Mouse (Mus musculus): ENCODE data around the gene Atg7. TPM values are rescaled to one million over a fixed set of nuclear protein-coding genes. Genes with fewer than 3 reads are reported as not detected.

Gene Atg7
- total RNA-seq, 1 experiment from 2014 or later: 33.2 TPM

DNA sequence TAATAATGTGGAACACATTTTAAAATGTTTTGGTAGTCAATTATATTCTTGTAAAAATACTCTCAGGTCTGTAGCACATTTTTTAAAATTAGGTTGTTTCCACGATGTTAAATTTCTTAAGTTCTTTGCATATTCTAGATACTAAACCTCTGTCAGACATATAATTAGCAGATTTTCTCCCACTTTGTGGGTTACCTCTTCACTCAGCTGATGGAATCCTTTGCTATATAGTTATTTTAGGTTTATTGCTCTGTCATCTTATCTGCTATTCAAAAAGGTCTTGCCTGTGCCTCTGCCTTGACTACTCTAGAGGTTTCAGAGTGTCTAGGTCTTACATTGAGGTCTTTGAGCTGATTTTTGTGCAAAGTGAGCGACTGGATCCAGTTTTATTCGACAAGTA, 106.0 kb downstream of the Atg7 start:
- no peak for ATAC-seq (replicated peaks in 1 of 2; ENCODE audit: insufficient read depth in 1 of 2, low FRiP score in 2 of 2, low TSS enrichment in 1 of 2, low read depth in 1 of 2, poor library complexity in 2 of 2, severe bottlenecking in 2 of 2)

DNA sequence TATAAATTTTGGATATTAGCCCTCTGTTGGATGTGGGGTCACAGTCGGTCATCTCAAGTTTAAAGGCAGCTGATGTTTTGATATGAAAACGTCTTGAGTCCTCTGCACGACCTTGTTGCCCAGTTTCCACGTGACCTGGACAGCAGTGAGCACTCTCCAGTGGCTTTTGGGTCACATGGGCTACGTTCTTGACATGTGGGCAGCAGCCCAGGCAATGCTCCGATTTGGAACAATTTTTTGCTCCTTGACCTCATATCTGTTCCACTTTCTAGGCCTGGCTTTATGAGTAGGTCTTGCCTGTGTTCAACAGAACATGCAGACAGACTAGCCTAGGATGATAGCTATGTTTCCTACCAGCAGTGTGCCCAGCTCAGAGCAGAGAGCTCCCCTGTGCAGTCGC, 115.9 kb downstream of the Atg7 start:
- no peak for ATAC-seq (replicated peaks in 1 of 2; ENCODE audit: insufficient read depth in 1 of 2, low FRiP score in 2 of 2, low TSS enrichment in 1 of 2, low read depth in 1 of 2, poor library complexity in 2 of 2, severe bottlenecking in 2 of 2)

- no peak for ATAC-seq (replicated peaks in 1 of 2; ENCODE audit: insufficient read depth in 1 of 2, low FRiP score in 2 of 2, low TSS enrichment in 1 of 2, low read depth in 1 of 2, poor library complexity in 2 of 2, severe bottlenecking in 2 of 2)
These were observed 123.4 kb downstream of the Atg7 start for GRCm38 (mm10) chr6:114766314-114766713.

DNA sequence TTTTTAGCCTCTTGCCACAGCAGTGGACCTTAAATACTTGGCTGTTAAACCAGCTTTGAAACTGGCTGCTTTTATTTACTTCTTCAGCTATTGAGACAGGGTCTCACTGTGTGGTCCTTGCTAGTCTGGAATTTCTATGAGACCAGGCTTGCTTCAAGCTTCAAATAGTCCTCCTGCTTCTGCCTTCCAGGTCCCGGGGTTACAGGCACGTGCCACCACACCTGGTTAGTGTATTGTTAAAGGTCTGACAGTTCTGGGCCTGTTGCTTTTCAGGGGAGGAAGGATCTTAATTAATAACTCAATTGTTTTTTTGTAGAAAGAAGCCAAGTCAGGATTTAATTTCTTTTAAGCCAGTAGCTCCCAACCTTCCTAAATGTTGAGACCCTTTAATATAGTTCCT, 124.8 kb downstream of the Atg7 start:
- no peak for ATAC-seq (replicated peaks in 1 of 2; ENCODE audit: insufficient read depth in 1 of 2, low FRiP score in 2 of 2, low TSS enrichment in 1 of 2, low read depth in 1 of 2, poor library complexity in 2 of 2, severe bottlenecking in 2 of 2)

- no peak for ATAC-seq (replicated peaks in 1 of 2; ENCODE audit: insufficient read depth in 1 of 2, low FRiP score in 2 of 2, low TSS enrichment in 1 of 2, low read depth in 1 of 2, poor library complexity in 2 of 2, severe bottlenecking in 2 of 2)
These were observed 127.4 kb downstream of the Atg7 start for GRCm38 (mm10) chr6:114770337-114770736.

GRCm38 (mm10) chr6:114771502-114771901, 128.6 kb downstream of the Atg7 start:
- no peak for ATAC-seq (replicated peaks in 1 of 2; ENCODE audit: insufficient read depth in 1 of 2, low FRiP score in 2 of 2, low TSS enrichment in 1 of 2, low read depth in 1 of 2, poor library complexity in 2 of 2, severe bottlenecking in 2 of 2)

GRCm38 (mm10) chr6:114775210-114775609, 132.3 kb downstream of the Atg7 start:
- ATAC-seq (replicated peaks in 1 of 2; ENCODE audit: insufficient read depth in 1 of 2, low FRiP score in 2 of 2, low TSS enrichment in 1 of 2, low read depth in 1 of 2, poor library complexity in 2 of 2, severe bottlenecking in 2 of 2): no peak

DNA sequence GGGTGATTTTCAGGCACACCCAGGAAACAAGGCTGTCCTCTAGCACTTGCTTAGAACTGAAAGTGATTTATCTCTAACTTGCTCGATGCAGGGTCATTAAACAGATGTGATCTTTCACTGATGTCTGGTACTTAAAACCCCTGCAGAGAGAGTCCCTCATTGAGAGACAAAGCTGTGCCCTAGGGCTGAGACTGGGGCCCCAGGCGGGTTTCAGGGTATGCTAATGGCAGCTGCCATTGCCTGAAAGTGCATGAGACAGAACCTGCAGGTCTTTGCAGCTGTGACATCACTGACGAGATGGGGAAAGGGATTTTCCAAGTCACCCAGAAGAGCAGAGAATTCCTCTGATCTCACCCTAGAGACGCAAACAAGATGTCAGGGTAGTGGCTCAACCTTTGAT, 135.0 kb downstream of the Atg7 start:
- no peak for ATAC-seq (replicated peaks in 1 of 2; ENCODE audit: insufficient read depth in 1 of 2, low FRiP score in 2 of 2, low TSS enrichment in 1 of 2, low read depth in 1 of 2, poor library complexity in 2 of 2, severe bottlenecking in 2 of 2)

DNA sequence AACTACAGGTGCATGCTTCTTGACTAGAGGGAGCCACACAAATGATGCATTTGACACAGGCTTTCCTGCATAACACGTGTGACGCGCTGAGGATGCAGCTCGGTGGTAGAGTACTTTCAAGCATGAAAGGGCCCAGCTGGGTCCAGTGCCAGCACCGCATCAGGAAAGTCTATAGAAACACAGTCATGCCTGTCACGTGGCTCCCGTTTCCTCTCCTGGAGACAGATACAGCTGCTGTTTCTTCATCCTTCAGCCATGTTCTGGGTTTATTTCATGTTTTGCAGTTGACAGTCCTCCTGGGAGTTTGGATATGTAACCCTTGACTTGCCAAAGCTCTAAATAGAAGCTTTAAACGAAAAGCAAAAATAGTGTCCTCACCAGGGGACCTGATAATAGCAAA, 135.8 kb downstream of the Atg7 start:
- ATAC-seq (replicated peaks in 1 of 2; ENCODE audit: insufficient read depth in 1 of 2, low FRiP score in 2 of 2, low TSS enrichment in 1 of 2, low read depth in 1 of 2, poor library complexity in 2 of 2, severe bottlenecking in 2 of 2): no peak

DNA sequence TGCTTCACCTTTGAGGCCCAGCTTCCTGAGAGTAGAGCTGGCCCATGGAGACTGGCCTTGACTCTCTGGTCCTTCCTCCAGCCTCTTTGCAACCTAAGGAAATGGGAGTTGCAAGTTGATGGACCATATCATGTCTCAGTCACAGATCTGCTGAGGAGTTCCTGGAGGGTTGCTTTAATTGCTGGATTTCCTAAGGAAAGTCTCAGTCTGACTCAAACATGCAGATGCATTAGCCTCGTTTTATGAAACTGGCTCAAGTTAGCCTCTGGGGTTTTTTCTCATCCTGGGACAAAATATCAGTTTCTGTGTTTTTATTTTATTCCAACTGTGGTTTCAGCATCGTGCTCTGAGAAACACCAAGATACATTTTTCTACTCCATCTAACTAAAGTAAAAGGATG, 137.7 kb downstream of the Atg7 start:
- ATAC-seq (replicated peaks in 1 of 2; ENCODE audit: insufficient read depth in 1 of 2, low FRiP score in 2 of 2, low TSS enrichment in 1 of 2, low read depth in 1 of 2, poor library complexity in 2 of 2, severe bottlenecking in 2 of 2): no peak

GRCm38 (mm10) chr6:114781415-114782240, 138.7 kb downstream of the Atg7 start:
- ATAC-seq (replicated peaks in 1 of 2; ENCODE audit: insufficient read depth in 1 of 2, low FRiP score in 2 of 2, low TSS enrichment in 1 of 2, low read depth in 1 of 2, poor library complexity in 2 of 2, severe bottlenecking in 2 of 2): peak; percentile 32 to 36; a peak in 1 of 4 replicates

- no peak for ATAC-seq (replicated peaks in 1 of 2; ENCODE audit: insufficient read depth in 1 of 2, low FRiP score in 2 of 2, low TSS enrichment in 1 of 2, low read depth in 1 of 2, poor library complexity in 2 of 2, severe bottlenecking in 2 of 2)
These were observed 139.6 kb downstream of the Atg7 start for GRCm38 (mm10) chr6:114782486-114782885.

- ATAC-seq (replicated peaks in 1 of 2; ENCODE audit: insufficient read depth in 1 of 2, low FRiP score in 2 of 2, low TSS enrichment in 1 of 2, low read depth in 1 of 2, poor library complexity in 2 of 2, severe bottlenecking in 2 of 2): no peak
These were observed 143.6 kb downstream of the Atg7 start for GRCm38 (mm10) chr6:114786461-114786860.

DNA sequence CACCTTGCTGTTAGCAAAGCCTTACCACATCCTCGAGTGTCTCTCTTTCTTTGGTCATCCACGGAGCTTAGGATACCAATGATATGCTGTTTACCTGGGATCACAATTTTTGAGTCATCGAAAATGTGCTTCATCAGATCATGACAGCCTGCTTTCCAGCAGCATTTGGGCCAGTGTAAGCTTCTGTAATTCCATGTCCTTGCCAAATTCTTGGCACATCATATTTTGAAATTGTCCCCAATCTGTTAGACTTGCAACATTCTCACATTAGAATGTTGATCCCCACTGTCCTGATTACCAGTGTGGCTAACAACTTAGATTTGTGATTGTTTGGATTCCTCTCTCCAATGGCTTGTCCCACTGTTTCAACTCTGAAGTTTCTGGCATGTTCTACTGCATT, 144.7 kb downstream of the Atg7 start:
- no peak for ATAC-seq (replicated peaks in 1 of 2; ENCODE audit: insufficient read depth in 1 of 2, low FRiP score in 2 of 2, low TSS enrichment in 1 of 2, low read depth in 1 of 2, poor library complexity in 2 of 2, severe bottlenecking in 2 of 2)

DNA sequence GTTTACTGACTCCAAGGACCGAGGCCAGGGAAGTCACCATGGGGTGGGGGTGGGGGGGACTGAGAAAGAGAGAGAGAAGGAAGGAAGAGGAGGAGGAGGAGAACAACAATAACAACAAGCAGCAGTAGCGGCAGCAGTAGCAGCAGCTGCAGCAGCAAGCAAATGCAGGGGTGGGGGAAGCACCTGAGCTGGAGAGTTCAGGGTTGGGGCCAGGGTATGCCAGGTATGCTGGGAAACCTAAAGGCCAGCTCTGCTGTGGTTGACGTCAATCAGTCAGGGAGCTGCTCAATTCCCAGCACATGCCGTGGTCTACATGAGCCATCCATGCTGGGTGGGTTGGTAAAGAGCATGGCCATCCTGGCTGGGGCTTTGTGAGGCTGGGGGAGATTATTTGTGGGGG, 145.8 kb downstream of the Atg7 start:
- no peak for ATAC-seq (replicated peaks in 1 of 2; ENCODE audit: insufficient read depth in 1 of 2, low FRiP score in 2 of 2, low TSS enrichment in 1 of 2, low read depth in 1 of 2, poor library complexity in 2 of 2, severe bottlenecking in 2 of 2)

DNA sequence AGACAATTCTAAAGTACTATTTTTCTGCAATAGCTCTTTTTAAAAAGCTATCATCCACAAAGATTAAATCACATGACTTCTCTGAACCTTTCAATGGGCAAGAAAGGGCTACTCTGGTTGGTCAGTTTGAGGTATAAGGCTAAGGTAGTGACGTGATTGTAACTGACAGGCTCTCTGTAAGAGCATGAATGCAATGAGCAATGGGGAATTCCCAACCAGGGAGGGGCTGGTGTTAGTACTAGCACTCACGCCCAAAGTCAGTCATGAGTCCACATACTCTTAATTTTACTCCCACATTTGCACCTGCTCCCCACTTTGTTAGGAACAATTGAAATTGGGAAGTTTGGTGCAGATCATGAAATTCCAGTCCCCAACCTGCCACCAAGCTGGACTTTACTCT, 147.2 kb downstream of the Atg7 start:
- no peak for ATAC-seq (replicated peaks in 1 of 2; ENCODE audit: insufficient read depth in 1 of 2, low FRiP score in 2 of 2, low TSS enrichment in 1 of 2, low read depth in 1 of 2, poor library complexity in 2 of 2, severe bottlenecking in 2 of 2)

GRCm38 (mm10) chr6:114790902-114791301, 148.0 kb downstream of the Atg7 start:
- ATAC-seq (replicated peaks in 1 of 2; ENCODE audit: insufficient read depth in 1 of 2, low FRiP score in 2 of 2, low TSS enrichment in 1 of 2, low read depth in 1 of 2, poor library complexity in 2 of 2, severe bottlenecking in 2 of 2): no peak

DNA sequence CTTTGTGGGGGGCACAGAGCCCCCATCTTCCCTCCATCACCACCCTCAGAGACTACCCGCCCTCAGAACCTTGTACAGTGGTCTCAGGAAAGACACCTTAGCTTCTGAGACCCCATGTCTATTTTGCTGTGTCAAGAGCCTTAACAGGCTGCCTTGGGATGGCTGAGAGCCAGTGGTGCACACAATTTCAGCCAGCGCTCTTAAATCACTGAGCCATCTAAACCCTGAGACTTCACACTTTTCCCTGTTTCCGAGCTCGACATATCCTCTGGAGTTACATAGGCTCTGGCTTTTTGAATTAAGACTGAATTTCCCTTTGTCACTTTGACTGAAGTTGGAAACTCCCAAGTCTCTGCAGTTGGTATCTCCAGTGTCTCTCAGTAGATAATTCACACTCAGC, 148.9 kb downstream of the Atg7 start:
- no peak for ATAC-seq (replicated peaks in 1 of 2; ENCODE audit: insufficient read depth in 1 of 2, low FRiP score in 2 of 2, low TSS enrichment in 1 of 2, low read depth in 1 of 2, poor library complexity in 2 of 2, severe bottlenecking in 2 of 2)

DNA sequence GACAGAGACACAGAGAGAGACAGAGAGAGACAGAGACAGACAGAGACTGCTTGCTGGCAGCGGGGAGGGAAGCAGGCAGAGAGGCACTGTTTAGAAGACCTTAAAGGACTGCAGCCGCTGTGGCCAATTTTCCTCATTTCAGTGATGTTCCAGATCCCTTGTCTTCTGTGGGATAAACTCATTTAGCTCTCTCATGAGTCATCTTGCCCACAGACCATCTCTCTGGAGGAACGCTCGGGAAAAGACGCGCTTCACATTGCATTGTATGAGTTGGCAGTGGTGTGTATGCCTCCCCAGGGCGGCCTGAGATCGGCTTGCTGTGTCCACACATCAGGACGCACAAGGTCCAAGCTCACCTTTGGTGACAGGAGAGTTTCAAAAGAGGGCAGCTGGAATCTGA, 151.8 kb downstream of the Atg7 start:
- ATAC-seq (replicated peaks in 1 of 2; ENCODE audit: insufficient read depth in 1 of 2, low FRiP score in 2 of 2, low TSS enrichment in 1 of 2, low read depth in 1 of 2, poor library complexity in 2 of 2, severe bottlenecking in 2 of 2): no peak
